Mouse (Mus musculus): ENCODE data around the gene Nme7. TPM values are rescaled to one million over a fixed set of nuclear protein-coding genes. Genes with fewer than 3 reads are reported as not detected.

The Nme7 gene
- total and polyA plus RNA-seq, 2 experiments from 2014 or later = 9.0 to 10.5 TPM

GRCm38 (mm10) chr1:164419401-164419800 is 115.5 kb downstream of the Nme7 start:
- Histone ChIP-seq H3K9ac (replicated peaks; ENCODE audit: low read depth, low read length) (no peak overlapping the region), H3K4me3 (ENCODE audit: low read depth, low read length) (no peak overlapping the region), H3K4me2 (ENCODE audit: low read depth, low read length) (no peak overlapping the region), H3K27ac (ENCODE audit: low read depth) (no peak overlapping the region), H3K9me3 (replicated peaks; ENCODE audit: control insufficient read depth, low read length) (no peaks in the 10 kb centered on the region), H3K4me1 (ENCODE audit: control insufficient read depth, insufficient read depth) (no peaks in the 10 kb centered on the region), H3K27me3 (ENCODE audit: control insufficient read depth, insufficient read depth, low read length) (no peaks in the 10 kb centered on the region), H3K36me3 (replicated peaks; ENCODE audit: control insufficient read depth, insufficient read depth, low read length) (no peaks in the 10 kb centered on the region)
- ATAC-seq (ENCODE audit: insufficient read depth, low read depth) (no peak), DNase-seq (ENCODE audit: low spot score) (no peak)
- TF ChIP-seq EP300 (IDR thresholded peaks at IDR 0.05; ENCODE audit: low read depth) = no peak
- no peak for TF ChIP-seq CTCF (IDR thresholded peaks at IDR 0.05; ENCODE audit: low read depth)
- 79% methylated on average over 8 of the region's 8 CpGs for WGBS

GRCm38 (mm10) chr1:164420623-164421354 is 116.9 kb downstream of the Nme7 start:
- no peak overlapping the region for H3K4me2 ChIP-seq (ENCODE audit: low read depth, low read length)
- H3K27me3 ChIP-seq (ENCODE audit: control insufficient read depth, insufficient read depth, low read length) = no peaks in the 10 kb centered on the region
- TF ChIP-seq EP300 (IDR thresholded peaks at IDR 0.05; ENCODE audit: low read depth) = no peak
- no peak for TF ChIP-seq CTCF (IDR thresholded peaks at IDR 0.05; ENCODE audit: low read depth)
- no peak overlapping the region for H3K4me3 ChIP-seq (ENCODE audit: low read depth, low read length)
- no peaks in the 10 kb centered on the region for H3K9me3 ChIP-seq (replicated peaks; ENCODE audit: control insufficient read depth, low read length)
- H3K4me1 ChIP-seq (ENCODE audit: control insufficient read depth, insufficient read depth) = no peaks in the 10 kb centered on the region
- H3K36me3 ChIP-seq (replicated peaks; ENCODE audit: control insufficient read depth, insufficient read depth, low read length) = no peaks in the 10 kb centered on the region
- DNase-seq (ENCODE audit: low spot score) (no peak), ATAC-seq (ENCODE audit: insufficient read depth, low read depth) (no peak)
- WGBS = 71% methylated on average over 6 of the region's 6 CpGs
- no peak overlapping the region for H3K9ac ChIP-seq (replicated peaks; ENCODE audit: low read depth, low read length)
- H3K27ac ChIP-seq (ENCODE audit: low read depth) = no peak overlapping the region

- Histone ChIP-seq H3K36me3 (replicated peaks; ENCODE audit: control insufficient read depth, insufficient read depth, low read length) (no peaks in the 10 kb centered on the region), H3K27me3 (ENCODE audit: control insufficient read depth, insufficient read depth, low read length) (no peaks in the 10 kb centered on the region), H3K4me3 (ENCODE audit: low read depth, low read length) (no peak overlapping the region), H3K9me3 (replicated peaks; ENCODE audit: control insufficient read depth, low read length) (no peaks in the 10 kb centered on the region), H3K9ac (replicated peaks; ENCODE audit: low read depth, low read length) (no peak overlapping the region), H3K27ac (ENCODE audit: low read depth) (no peak overlapping the region), H3K4me1 (ENCODE audit: control insufficient read depth, insufficient read depth) (peaks cover 6% of the 10 kb centered on the region; the same call in 1 of the 2 replicates), H3K4me2 (ENCODE audit: low read depth, low read length) (no peak overlapping the region)
- no peak for ATAC-seq (ENCODE audit: insufficient read depth, low read depth)
- TF ChIP-seq EP300 (IDR thresholded peaks at IDR 0.05; ENCODE audit: low read depth) = no peak
- no peak for DNase-seq (ENCODE audit: low spot score)
- 50% methylated on average over 7 of the region's 7 CpGs for WGBS
These were observed 122.3 kb downstream of the Nme7 start for GRCm38 (mm10) chr1:164426227-164426626.

- Histone ChIP-seq H3K9ac (replicated peaks; ENCODE audit: low read depth, low read length) (no peak overlapping the region), H3K4me1 (ENCODE audit: control insufficient read depth, insufficient read depth) (peaks cover 6% of the 10 kb centered on the region; the same call in 1 of the 2 replicates), H3K9me3 (replicated peaks; ENCODE audit: control insufficient read depth, low read length) (no peaks in the 10 kb centered on the region), H3K4me2 (ENCODE audit: low read depth, low read length) (no peak overlapping the region), H3K4me3 (ENCODE audit: low read depth, low read length) (no peak overlapping the region), H3K27me3 (ENCODE audit: control insufficient read depth, insufficient read depth, low read length) (no peaks in the 10 kb centered on the region), H3K36me3 (replicated peaks; ENCODE audit: control insufficient read depth, insufficient read depth, low read length) (no peaks in the 10 kb centered on the region), H3K27ac (ENCODE audit: low read depth) (no peak overlapping the region)
- no peak for TF ChIP-seq CTCF (IDR thresholded peaks at IDR 0.05; ENCODE audit: low read depth)
- TF ChIP-seq EP300 (IDR thresholded peaks at IDR 0.05; ENCODE audit: low read depth) = no peak
- ATAC-seq (ENCODE audit: insufficient read depth, low read depth) (no peak), DNase-seq (ENCODE audit: low spot score) (no peak)
- 72% methylated on average over 7 of the region's 7 CpGs for WGBS
These were observed 123.9 kb downstream of the Nme7 start for GRCm38 (mm10) chr1:164427777-164428176.

GRCm38 (mm10) chr1:164428644-164429043 is 124.7 kb downstream of the Nme7 start:
- ATAC-seq (ENCODE audit: insufficient read depth, low read depth) (peak; percentile 50), DNase-seq (ENCODE audit: low spot score) (no peak)
- Histone ChIP-seq H3K4me2 (ENCODE audit: low read depth, low read length) (no peak overlapping the region), H3K36me3 (replicated peaks; ENCODE audit: control insufficient read depth, insufficient read depth, low read length) (no peaks in the 10 kb centered on the region), H3K4me1 (ENCODE audit: control insufficient read depth, insufficient read depth) (peaks cover 6% of the 10 kb centered on the region; the same call in 1 of the 2 replicates), H3K4me3 (ENCODE audit: low read depth, low read length) (no peak overlapping the region), H3K9ac (replicated peaks; ENCODE audit: low read depth, low read length) (no peak overlapping the region), H3K27ac (ENCODE audit: low read depth) (no peak overlapping the region), H3K9me3 (replicated peaks; ENCODE audit: control insufficient read depth, low read length) (no peaks in the 10 kb centered on the region), H3K27me3 (ENCODE audit: control insufficient read depth, insufficient read depth, low read length) (no peaks in the 10 kb centered on the region)
- WGBS = 52% methylated on average over 9 of the region's 9 CpGs
- TF ChIP-seq CTCF (IDR thresholded peaks at IDR 0.05; ENCODE audit: low read depth) = no peak
- TF ChIP-seq EP300 (IDR thresholded peaks at IDR 0.05; ENCODE audit: low read depth) = no peak

GRCm38 (mm10) chr1:164432649-164433048 is 128.7 kb downstream of the Nme7 start:
- H3K9me3 ChIP-seq (replicated peaks; ENCODE audit: control insufficient read depth, low read length) = no peaks in the 10 kb centered on the region
- H3K4me1 ChIP-seq (ENCODE audit: control insufficient read depth, insufficient read depth) = peaks cover 6% of the 10 kb centered on the region; the same call in 1 of the 2 replicates
- TF ChIP-seq CTCF (IDR thresholded peaks at IDR 0.05; ENCODE audit: low read depth) (no peak), EP300 (IDR thresholded peaks at IDR 0.05; ENCODE audit: low read depth) (no peak)
- peaks cover 17% of the 10 kb centered on the region for H3K36me3 ChIP-seq (replicated peaks; ENCODE audit: control insufficient read depth, insufficient read depth, low read length)
- no peak overlapping the region for H3K9ac ChIP-seq (replicated peaks; ENCODE audit: low read depth, low read length)
- WGBS = 86% methylated on average over 5 of the region's 5 CpGs
- H3K27ac ChIP-seq (ENCODE audit: low read depth) = no peak overlapping the region
- no peak overlapping the region for H3K4me2 ChIP-seq (ENCODE audit: low read depth, low read length)
- no peaks in the 10 kb centered on the region for H3K27me3 ChIP-seq (ENCODE audit: control insufficient read depth, insufficient read depth, low read length)
- H3K4me3 ChIP-seq (ENCODE audit: low read depth, low read length) = no peak overlapping the region
- ATAC-seq (ENCODE audit: insufficient read depth, low read depth) (no peak), DNase-seq (ENCODE audit: low spot score) (no peak)

Measured in heart, postnatal 0 days (tissue).